Mouse (Mus musculus) CH12.LX (cell line): ENCODE results near the gene Col4a1. TPM values are rescaled to one million over a fixed set of nuclear protein-coding genes. Genes with fewer than 3 reads are reported as not detected.

ENCODE experiments used
- DNase-seq: peaks from one replicate; pipeline ENCODE4 v3.0.0-alpha.2; 2013; ENCODE audit errors: extremely low read depth
- H3K27ac ChIP-seq: 2 replicates; pipeline ENCODE4 v1.5.1; 2012; ENCODE audit warnings: low read depth, mild to moderate bottlenecking, control low read depth, moderate library complexity; ENCODE audit not compliant: insufficient read depth
- H3K27me3 ChIP-seq: replicated peaks from 2 replicates; pipeline ENCODE3; 2012; ENCODE audit warnings: inconsistent platforms
- H3K36me3 ChIP-seq, 2 experiments: replicated peaks in 1 of 2; 2 replicates each; pipeline versions ENCODE3 to v1.6.1; 2012; ENCODE audit warnings: inconsistent platforms in 1 of 2, low read length in 1 of 2, mild to moderate bottlenecking in 1 of 2, mixed read lengths in 1 of 2, moderate library complexity in 1 of 2; ENCODE audit not compliant: control insufficient read depth in 1 of 2, insufficient read depth in 1 of 2
- H3K4me1 ChIP-seq, 2 experiments: 2 replicates each; pipeline ENCODE4 v1.6.1; 2012; ENCODE audit warnings: inconsistent platforms in 1 of 2, moderate library complexity in 1 of 2; ENCODE audit not compliant: insufficient read depth in 2 of 2, control insufficient read depth in 1 of 2
- H3K4me2 ChIP-seq: 2 replicates; pipeline ENCODE4 v1.6.1; 2012; ENCODE audit warnings: low read depth, mild to moderate bottlenecking, control low read depth; ENCODE audit not compliant: poor library complexity, insufficient read depth, severe bottlenecking
- H3K4me3 ChIP-seq, 3 experiments: fragments of 150-350 bp in 1 of 3; sonication (generic) in 1 of 3; replicated peaks in 1 of 3; 2 replicates each; pipeline versions ENCODE3 to v1.5.1; 2011 to 2012; ENCODE audit warnings: low read depth in 2 of 3, low read length in 2 of 3, mild to moderate bottlenecking in 2 of 3, moderate library complexity in 2 of 3, control low read depth in 1 of 3, improper control_type of control experiment in 1 of 3, inconsistent platforms in 1 of 3, mixed read lengths in 1 of 3; ENCODE audit not compliant: poor library complexity in 1 of 3
- H3K79me2 ChIP-seq: replicated peaks from 2 replicates; pipeline ENCODE4 v1.6.1; 2012; ENCODE audit warnings: mild to moderate bottlenecking, moderate library complexity; ENCODE audit not compliant: control insufficient read depth, poor library complexity, insufficient read depth, severe bottlenecking; ENCODE audit errors: extremely low read depth
- H3K9ac ChIP-seq: 2 replicates; pipeline ENCODE4 v1.6.1; 2012; ENCODE audit warnings: low read depth, mild to moderate bottlenecking, control low read depth, moderate library complexity; ENCODE audit not compliant: insufficient read depth
- H3K9me3 ChIP-seq: replicated peaks from 2 replicates; pipeline ENCODE3; 2012; ENCODE audit warnings: low read length, inconsistent platforms, mixed read lengths
- CHD1 ChIP-seq: IDR thresholded peaks from 2 replicates; pipeline ENCODE4 v1.6.1; 2012; ENCODE audit warnings: low read depth, low read length, improper control_type of control experiment, inconsistent platforms
- E2F4 ChIP-seq: IDR thresholded peaks from 2 replicates; pipeline ENCODE4 v1.6.1; 2011; ENCODE audit warnings: low read depth, low read length, improper control_type of control experiment; ENCODE audit not compliant: insufficient replicate concordance
- IRF4 ChIP-seq: IDR thresholded peaks from 2 replicates; pipeline ENCODE4 v1.6.1; 2014; ENCODE audit warnings: low read depth, mild to moderate bottlenecking, inconsistent platforms, low read length, improper control_type of control experiment
- JUND ChIP-seq: conservative IDR thresholded peaks from 2 replicates; pipeline ENCODE4 v1.6.1; 2011; ENCODE audit warnings: low read depth, low read length, improper control_type of control experiment
- MAX ChIP-seq: IDR thresholded peaks from 2 replicates; pipeline ENCODE4 v1.6.1; 2011; ENCODE audit warnings: low read length, improper control_type of control experiment
- MAZ ChIP-seq: IDR thresholded peaks from 2 replicates; pipeline ENCODE4 v1.6.1; 2012; ENCODE audit warnings: low read depth, mild to moderate bottlenecking, inconsistent platforms, low read length, improper control_type of control experiment, moderate library complexity
- MXI1 ChIP-seq: IDR thresholded peaks from 2 replicates; pipeline ENCODE4 v1.6.1; 2011; ENCODE audit warnings: mild to moderate bottlenecking, low read depth, low read length, improper control_type of control experiment
- MYC ChIP-seq: IDR thresholded peaks from 2 replicates; pipeline ENCODE4 v1.6.1; 2011; ENCODE audit warnings: low read depth, mild to moderate bottlenecking, improper control_type of control experiment, low read length
- NRF1 ChIP-seq: IDR thresholded peaks from 2 replicates; pipeline ENCODE4 v1.6.1; 2014; ENCODE audit warnings: low read depth, mild to moderate bottlenecking, inconsistent platforms, low read length, improper control_type of control experiment, moderate library complexity
- PAX5 ChIP-seq: IDR thresholded peaks from 2 replicates; pipeline ENCODE4 v1.6.1; 2012; ENCODE audit warnings: low read length, inconsistent platforms, mixed read lengths
- POLR2A ChIP-seq: IDR thresholded peaks from 2 replicates; pipeline ENCODE4 v1.6.1; 2011; ENCODE audit warnings: low read depth, mild to moderate bottlenecking, improper control_type of control experiment, low read length
- RAD21 ChIP-seq: IDR thresholded peaks from 2 replicates; pipeline ENCODE4 v1.6.1; 2011; ENCODE audit warnings: low read depth, mild to moderate bottlenecking, low read length, improper control_type of control experiment, moderate library complexity
- RCOR1 ChIP-seq: conservative IDR thresholded peaks from 2 replicates; pipeline ENCODE4 v1.6.1; 2012; ENCODE audit warnings: low read depth, mild to moderate bottlenecking, inconsistent platforms, low read length, improper control_type of control experiment
- SMC3 ChIP-seq: IDR thresholded peaks from 2 replicates; pipeline ENCODE4 v1.6.1; 2011; ENCODE audit warnings: low read depth, low read length, improper control_type of control experiment
- TBP ChIP-seq: conservative IDR thresholded peaks from 2 replicates; pipeline ENCODE4 v1.6.1; 2011; ENCODE audit warnings: low read depth, low read length, improper control_type of control experiment
- USF2 ChIP-seq: conservative IDR thresholded peaks from 2 replicates; pipeline ENCODE4 v1.6.1; 2011; ENCODE audit warnings: low read depth, low read length, improper control_type of control experiment
- ZC3H11A ChIP-seq: IDR thresholded peaks from 2 replicates; pipeline ENCODE4 v1.6.1; 2012; ENCODE audit warnings: low read depth, mild to moderate bottlenecking, inconsistent platforms, low read length, improper control_type of control experiment
- ZMIZ1 ChIP-seq: IDR thresholded peaks from 2 replicates; pipeline ENCODE4 v1.6.1; 2012; ENCODE audit warnings: low read depth, mild to moderate bottlenecking, inconsistent platforms, low read length, improper control_type of control experiment
- dilution Hi-C: fragments of 300-500 bp; cut with MboI; formaldehyde crosslinking; loops from 2 replicates; pipeline ENCODE4 v1.14.3; 2020; ENCODE audit warnings: low sequenced_read_pairs; ENCODE audit not compliant: extremely low pct_unique_long_range_greater_than_20kb, extremely low pct_ligation_motif_present
- in situ Hi-C: fragments of 300-500 bp; cut with MboI; formaldehyde crosslinking; loops from 3 replicates; pipeline ENCODE4 v1.14.3; 2019; ENCODE audit warnings: low sequenced_read_pairs, low pct_ligation_motif_present, low pct_unique_long_range_greater_than_20kb, mixed read lengths
- polyA plus RNA-seq: library from polyadenylated mRNA; unstranded; fragments of >175 nt; gene quantifications from 2 replicates; pipeline ENCODE4 v1.2.1, GENCODE M21; 2012; ENCODE audit warnings: low read depth; ENCODE audit not compliant: insufficient read length
- total RNA-seq, 2 experiments: library from RNA; depleted of rRNA; stranded (reverse); fragments of 300-350 nt in 1 of 2; fragments of >200 nt in 1 of 2; gene quantifications; 2 replicates each; pipeline ENCODE4 v1.2.3; 2012 to 2014

The Col4a1 gene
- total and polyA plus RNA-seq, 3 experiments = 0.04 to 0.27 (median 0.13) TPM

- TF ChIP-seq JUND (no peak), ZMIZ1 (no peak), POLR2A (no peak), MYC (no peak), IRF4 (no peak), MAX (no peak), MAZ (no peak), RCOR1 (no peak), ZC3H11A (no peak), MXI1 (no peak), NRF1 (no peak)
- TF ChIP-seq, all 38 proteins: peak for 0
- Histone ChIP-seq H3K27ac (no peak overlapping the region), H3K9me3 (no peaks in the 10 kb centered on the region), H3K4me2 (no peak overlapping the region), H3K4me3 (no peak overlapping the region), H3K79me2 (no peaks in the 10 kb centered on the region), H3K36me3 (no peaks in the 10 kb centered on the region), H3K9ac (no peak overlapping the region), H3K27me3 (peaks cover 2% of the 10 kb centered on the region), H3K4me1 (peaks cover 0 to 21% of the 10 kb centered on the region in 2 experiments; a peak in 2 of 4 replicates)
- no peak for DNase-seq
- dilution Hi-C loops (no loop called here), in situ Hi-C loops (loop anchor here (10.0 to 25.0 kb wide), 3 partner anchors 373 to 741 kb away; no protein-coding TSS in a partner anchor)
These were observed 127.0 kb downstream of the Col4a1 start for GRCm38 (mm10) chr8:11185672-11186071.

- H3K4me1 ChIP-seq = peaks cover 0 to 31% of the 10 kb centered on the region in 2 experiments; a peak in 2 of 4 replicates
- in situ Hi-C loops (loop anchor here (10.0 to 25.0 kb wide), 3 partner anchors 371 to 739 kb away; no protein-coding TSS in a partner anchor), dilution Hi-C loops (no loop called here)
- H3K79me2 ChIP-seq = no peaks in the 10 kb centered on the region
- no peaks in the 10 kb centered on the region for H3K36me3 ChIP-seq
- H3K9ac ChIP-seq = no peak overlapping the region
- no peak for DNase-seq
- TF ChIP-seq TBP = no peak
- no peak for TF ChIP-seq PAX5
- no peak for TF ChIP-seq RCOR1
- TF ChIP-seq NRF1 = no peak
- TF ChIP-seq JUND = no peak
- no peak for TF ChIP-seq USF2
- TF ChIP-seq RAD21 = no peak
- TF ChIP-seq E2F4 = no peak
- TF ChIP-seq CHD1 = no peak
- no peak for TF ChIP-seq SMC3
- TF ChIP-seq MAZ = no peak
- no peak overlapping the region for H3K27ac ChIP-seq
- H3K27me3 ChIP-seq = peaks cover 2% of the 10 kb centered on the region
- no peaks in the 10 kb centered on the region for H3K9me3 ChIP-seq
- H3K4me3 ChIP-seq = no peak overlapping the region
- no peak overlapping the region for H3K4me2 ChIP-seq
These were observed 129.0 kb downstream of the Col4a1 start for GRCm38 (mm10) chr8:11183611-11184031.
